Mouse (Mus musculus) MEL (cell line): ENCODE data around the gene Kcnh7. TPM values are rescaled to one million over a fixed set of nuclear protein-coding genes. Genes with fewer than 3 reads are reported as not detected.
"Not testable (repeated sequence)": the region's sequence is repeated elsewhere in the genome, so short reads cannot be mapped to it uniquely, and the experiment has no call there.

Experiments used
- DNase-seq: peaks from one replicate; pipeline ENCODE4 v3.0.0; 2011; ENCODE audit warnings: low read depth, low spot score
- H3K27ac ChIP-seq: 2 replicates; pipeline ENCODE4 v1.5.1; 2012; ENCODE audit warnings: low read depth, mild to moderate bottlenecking, control low read depth, low read length, moderate library complexity; ENCODE audit not compliant: control insufficient read depth
- H3K27me3 ChIP-seq, 2 experiments: fragments of 150-350 bp in 1 of 2; sonication (generic) in 1 of 2; 2 replicates each; pipeline ENCODE4 v1.6.1; 2012; ENCODE audit warnings: low read length in 2 of 2, mild to moderate bottlenecking in 2 of 2, improper control_type of control experiment in 1 of 2, moderate library complexity in 1 of 2; ENCODE audit not compliant: insufficient read depth in 2 of 2, control insufficient read depth in 1 of 2
- H3K36me3 ChIP-seq, 2 experiments: 2 replicates each; pipeline ENCODE4 v1.6.1; 2012 to 2014; ENCODE audit warnings: low read length in 2 of 2, improper control_type of control experiment in 1 of 2, inconsistent platforms in 1 of 2, mild to moderate bottlenecking in 1 of 2; ENCODE audit not compliant: insufficient read depth in 2 of 2, control insufficient read depth in 1 of 2
- H3K4me1 ChIP-seq, 2 experiments: fragments of 150-350 bp in 1 of 2; sonication (generic) in 1 of 2; 2 replicates each; pipeline ENCODE4 v1.6.1; 2012; ENCODE audit warnings: low read length in 2 of 2, improper control_type of control experiment in 1 of 2, mild to moderate bottlenecking in 1 of 2; ENCODE audit not compliant: insufficient read depth in 2 of 2, control insufficient read depth in 1 of 2
- H3K4me3 ChIP-seq, 2 experiments: fragments of 150-350 bp in 1 of 2; sonication (generic) in 1 of 2; 2 replicates each; pipeline ENCODE4 v1.5.1; 2012; ENCODE audit warnings: low read depth in 2 of 2, low read length in 2 of 2, mild to moderate bottlenecking in 2 of 2, moderate library complexity in 2 of 2, control low read depth in 1 of 2, improper control_type of control experiment in 1 of 2; ENCODE audit not compliant: control insufficient read depth in 1 of 2, insufficient read depth in 1 of 2
- H3K79me2 ChIP-seq: 2 replicates; pipeline ENCODE4 v1.6.1; 2012; ENCODE audit warnings: mild to moderate bottlenecking, low read length, moderate library complexity; ENCODE audit not compliant: control insufficient read depth, poor library complexity, insufficient read depth
- H3K9ac ChIP-seq: 2 replicates; pipeline ENCODE4 v1.6.1; 2012; ENCODE audit warnings: low read depth, mild to moderate bottlenecking, control low read depth, low read length, moderate library complexity; ENCODE audit not compliant: control insufficient read depth, poor library complexity, severe bottlenecking
- H3K9me3 ChIP-seq: fragments of 150-350 bp; sonication (generic); replicated peaks from 2 replicates; pipeline ENCODE4 v1.6.1; 2012; ENCODE audit warnings: mild to moderate bottlenecking, low read length, improper control_type of control experiment, moderate library complexity; ENCODE audit not compliant: insufficient read depth
- CHD1 ChIP-seq: IDR thresholded peaks from 2 replicates; pipeline ENCODE4 v1.6.1; 2012; ENCODE audit warnings: low read depth, mild to moderate bottlenecking, inconsistent platforms, low read length, improper control_type of control experiment
- E2F4 ChIP-seq: IDR thresholded peaks from 2 replicates; pipeline ENCODE4 v1.6.1; 2011; ENCODE audit warnings: low read depth, low read length, improper control_type of control experiment, borderline replicate concordance
- GABPA ChIP-seq: IDR thresholded peaks from 2 replicates; pipeline ENCODE4 v1.6.1; 2012; ENCODE audit warnings: low read depth, mild to moderate bottlenecking, inconsistent platforms, low read length, improper control_type of control experiment, moderate library complexity
- KAT2A ChIP-seq: conservative IDR thresholded peaks from 2 replicates; pipeline ENCODE4 v1.6.1; 2012; ENCODE audit warnings: low read depth, low read length, improper control_type of control experiment, inconsistent platforms
- MAX ChIP-seq: IDR thresholded peaks from 2 replicates; pipeline ENCODE4 v1.6.1; 2011; ENCODE audit warnings: low read length, improper control_type of control experiment
- MEF2A ChIP-seq: IDR thresholded peaks from 2 replicates; pipeline ENCODE4 v1.6.1; 2014; ENCODE audit warnings: low read depth, mild to moderate bottlenecking, inconsistent platforms, low read length, improper control_type of control experiment; ENCODE audit not compliant: poor library complexity, insufficient replicate concordance, severe bottlenecking; ENCODE audit errors: extremely low read depth
- MXI1 ChIP-seq: IDR thresholded peaks from 2 replicates; pipeline ENCODE4 v1.6.1; 2011; ENCODE audit warnings: mild to moderate bottlenecking, low read depth, low read length, improper control_type of control experiment
- MYC ChIP-seq: IDR thresholded peaks from 2 replicates; pipeline ENCODE4 v1.6.1; 2011; ENCODE audit warnings: low read depth, mild to moderate bottlenecking, low read length, improper control_type of control experiment, moderate library complexity
- NRF1 ChIP-seq: IDR thresholded peaks from 2 replicates; pipeline ENCODE4 v1.6.1; 2014; ENCODE audit warnings: low read depth, mild to moderate bottlenecking, inconsistent platforms, low read length, improper control_type of control experiment, moderate library complexity; ENCODE audit not compliant: poor library complexity, insufficient read depth, severe bottlenecking
- POLR2AphosphoS5 ChIP-seq: IDR thresholded peaks from 2 replicates; pipeline ENCODE4 v1.6.1; 2012; ENCODE audit warnings: low read depth, borderline replicate concordance, mild to moderate bottlenecking, inconsistent platforms, low read length, moderate library complexity, mixed read lengths
- RAD21 ChIP-seq: IDR thresholded peaks from 2 replicates; pipeline ENCODE4 v1.6.1; 2011; ENCODE audit warnings: mild to moderate bottlenecking, low read depth, low read length, improper control_type of control experiment
- SIN3A ChIP-seq: IDR thresholded peaks from 2 replicates; pipeline ENCODE4 v1.6.1; 2012; ENCODE audit warnings: low read length, improper control_type of control experiment, inconsistent platforms
- SMC3 ChIP-seq: IDR thresholded peaks from 2 replicates; pipeline ENCODE4 v1.6.1; 2011; ENCODE audit warnings: low read depth, low read length, improper control_type of control experiment
- TAL1 ChIP-seq: IDR thresholded peaks from 2 replicates; pipeline ENCODE4 v1.6.1; 2012; ENCODE audit warnings: mild to moderate bottlenecking, inconsistent platforms, low read length, moderate library complexity, mixed read lengths
- UBTF ChIP-seq: IDR thresholded peaks from 2 replicates; pipeline ENCODE4 v1.6.1; 2012; ENCODE audit warnings: low read depth, mild to moderate bottlenecking, inconsistent platforms, low read length, improper control_type of control experiment, moderate library complexity, borderline replicate concordance; ENCODE audit not compliant: insufficient read depth
- USF2 ChIP-seq, 2 experiments: IDR thresholded peaks; 2 replicates each; pipeline ENCODE4 v1.6.1; 2011 to 2012; ENCODE audit warnings: improper control_type of control experiment in 2 of 2, low read length in 2 of 2, borderline replicate concordance in 1 of 2, inconsistent platforms in 1 of 2, low read depth in 1 of 2, mild to moderate bottlenecking in 1 of 2; ENCODE audit not compliant: insufficient read depth in 1 of 2
- ZC3H11A ChIP-seq: IDR thresholded peaks from 2 replicates; pipeline ENCODE4 v1.6.1; 2012; ENCODE audit warnings: low read depth, mild to moderate bottlenecking, inconsistent platforms, low read length, improper control_type of control experiment
- ZMIZ1 ChIP-seq: IDR thresholded peaks from 2 replicates; pipeline ENCODE4 v1.6.1; 2012; ENCODE audit warnings: low read depth, mild to moderate bottlenecking, inconsistent platforms, low read length, improper control_type of control experiment, moderate library complexity
- polyA plus RNA-seq, 2 experiments: library from polyadenylated mRNA; stranded (reverse) in 1 of 2; unstranded in 1 of 2; fragments of >175 nt in 1 of 2; fragments of >200 nt in 1 of 2; gene quantifications; 2 replicates each; pipeline versions ENCODE4 v1.2.1 to v1.2.4; 2012; ENCODE audit warnings: low replicate concordance in 2 of 2, low read depth in 1 of 2; ENCODE audit not compliant: insufficient read length in 2 of 2, insufficient read depth in 1 of 2, missing spikeins in 1 of 2
- total RNA-seq: library from RNA; depleted of rRNA; stranded (reverse); fragments of 300-350 nt; gene quantifications from 2 replicates; pipeline ENCODE4 v1.2.3, GENCODE M21; 2012

Kcnh7 gene
- total and polyA plus RNA-seq, 3 experiments, result under 0.01 to 0.13 TPM; not detected in 1

DNA sequence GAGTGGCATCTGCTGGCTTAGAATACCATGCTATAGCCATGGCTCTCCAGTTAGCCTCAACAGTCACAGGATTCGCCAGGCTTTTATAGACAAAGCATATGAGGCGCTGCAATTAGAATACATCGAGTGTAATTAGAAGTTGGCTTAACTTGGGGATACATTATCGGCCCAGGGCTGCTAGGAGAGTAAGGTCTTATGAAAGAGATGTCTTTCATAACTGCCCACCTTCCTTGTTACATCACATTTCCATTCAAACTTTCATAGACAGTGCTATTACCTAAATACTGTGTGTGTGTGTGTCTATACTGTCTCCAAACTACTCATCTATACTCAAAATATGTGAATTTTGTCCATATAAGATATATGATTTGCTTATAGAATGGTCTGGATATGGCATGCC lies 468.8 kb downstream of the Kcnh7 start:
- no peak overlapping the region for H3K9ac ChIP-seq
- H3K36me3 ChIP-seq, result no peaks in the 10 kb centered on the region
- no peaks in the 10 kb centered on the region for H3K9me3 ChIP-seq
- H3K27me3 ChIP-seq, result no peaks in the 10 kb centered on the region
- no peaks in the 10 kb centered on the region for H3K4me1 ChIP-seq
- H3K79me2 ChIP-seq, result no peaks in the 10 kb centered on the region
- no peak overlapping the region for H3K4me3 ChIP-seq
- H3K27ac ChIP-seq, result no peak overlapping the region
- no peak for DNase-seq
- TF ChIP-seq MXI1, result no peak
- no peak for TF ChIP-seq MEF2A
- no peak for TF ChIP-seq RAD21
- no peak for TF ChIP-seq POLR2AphosphoS5
- TF ChIP-seq UBTF, result no peak
- no peak for TF ChIP-seq SMC3
- TF ChIP-seq NRF1, result no peak
- no peak for TF ChIP-seq SIN3A
- no peak for TF ChIP-seq KAT2A
- no peak for TF ChIP-seq ZMIZ1
- TF ChIP-seq, all 39 proteins: peak for 0

DNA sequence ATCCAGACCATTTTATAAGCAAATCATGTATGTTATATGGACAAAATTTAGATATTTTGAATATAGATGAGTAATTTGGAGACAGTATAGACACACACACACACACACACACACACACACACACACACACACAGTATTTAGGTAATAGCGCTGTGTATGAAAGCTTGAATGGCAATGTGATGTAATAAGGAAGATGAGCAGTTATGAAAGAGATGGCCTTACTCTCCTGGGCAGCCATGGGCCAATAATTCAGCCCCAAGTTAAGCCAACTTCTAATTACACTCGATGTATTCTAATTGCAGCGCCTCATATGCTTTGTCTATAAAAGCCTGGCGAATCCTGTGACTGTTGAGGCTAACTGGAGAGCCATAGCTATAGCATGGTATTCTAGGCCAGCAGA lies 469.7 kb downstream of the Kcnh7 start:
- not testable (repeated sequence) for H3K9ac ChIP-seq, H3K27me3 ChIP-seq, H3K9me3 ChIP-seq, DNase-seq, H3K36me3 ChIP-seq, H3K4me3 ChIP-seq, H3K79me2 ChIP-seq, H3K4me1 ChIP-seq, H3K27ac ChIP-seq

DNA sequence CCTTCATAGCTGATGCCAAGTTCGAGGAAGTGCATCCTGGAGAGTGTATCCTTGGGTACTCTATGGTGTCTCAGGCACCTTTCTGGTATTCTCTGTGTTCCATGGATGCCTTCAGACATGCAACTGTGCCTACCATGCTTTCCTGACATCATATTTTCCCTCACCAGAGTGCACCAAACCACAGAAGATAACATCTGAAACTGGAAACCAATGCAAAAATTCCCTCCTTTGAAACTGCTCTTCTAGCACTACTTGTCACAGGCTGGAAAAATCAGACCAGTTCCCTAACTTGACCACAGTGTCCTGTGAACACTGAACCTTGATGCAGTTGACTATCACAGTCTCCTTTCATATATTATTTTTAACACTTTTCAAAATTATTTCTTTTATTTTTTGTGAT lies 474.5 kb downstream of the Kcnh7 start:
- Histone ChIP-seq H3K36me3 (no peaks in the 10 kb centered on the region), H3K9me3 (no peaks in the 10 kb centered on the region), H3K9ac (no peak overlapping the region)
- DNase-seq, result no peak
- TF ChIP-seq TAL1 (no peak), SIN3A (no peak), SMC3 (no peak), MYC (no peak), GABPA (no peak), MAX (no peak), USF2 (IDR thresholded peaks at IDR 0.05; ENCODE audit: borderline replicate concordance in 1 of 2, insufficient read depth in 1 of 2, low read depth in 1 of 2, low read length in 2 of 2) (no peak), CHD1 (no peak), E2F4 (no peak), MXI1 (no peak), ZC3H11A (no peak)
- TF ChIP-seq, all 39 proteins: peak for 0
- H3K27me3 ChIP-seq, result no peaks in the 10 kb centered on the region
- no peak overlapping the region for H3K4me3 ChIP-seq
- no peaks in the 10 kb centered on the region for H3K79me2 ChIP-seq
- no peaks in the 10 kb centered on the region for H3K4me1 ChIP-seq
- no peak overlapping the region for H3K27ac ChIP-seq
